Mouse (Mus musculus): ENCODE measurements at regions not wholly inside any gene's neighbourhood (a gene's known extent, or its start where the extent isn't known, plus 50 kb on each side); places are given as distances from the start of the nearest gene placed in this dataset.

- Histone ChIP-seq H3K4me3 (no peak overlapping the region), H3K4me1 (ENCODE audit: control insufficient read depth, insufficient read depth, low read length) (no peaks in the 10 kb centered on the region), H3K27ac (no peak overlapping the region), H3K9ac (ENCODE audit: low read depth, low read length) (no peak overlapping the region), H3K36me3 (ENCODE audit: control insufficient read depth, insufficient read depth, low read length) (no peaks in the 10 kb centered on the region), H3K79me2 (replicated peaks; ENCODE audit: control insufficient read depth, insufficient read depth, low read length) (no peaks in the 10 kb centered on the region), H3K27me3 (ENCODE audit: control insufficient read depth, insufficient read depth, low read length) (no peaks in the 10 kb centered on the region)
- 90% methylated on average over 8 of the region's 8 CpGs for WGBS
- TF ChIP-seq EP300 (IDR thresholded peaks at IDR 0.05; ENCODE audit: insufficient read depth, low read depth, low read length) (no peak), CTCF (IDR thresholded peaks at IDR 0.05) (no peak), POLR2A (IDR thresholded peaks at IDR 0.05; ENCODE audit: insufficient read depth, low read depth, low read length) (no peak)
- intact Hi-C loops (cut with DNase I): no loop called here
- no peak for DNase-seq
Observed at GRCm38 (mm10) chr9:13987486-13987885, 160.0 kb downstream of the Fam76b start.

- H3K27ac ChIP-seq: no peak overlapping the region
- intact Hi-C loops (cut with DNase I): no loop called here
- H3K4me1 ChIP-seq (ENCODE audit: control insufficient read depth, insufficient read depth, low read length): no peaks in the 10 kb centered on the region
- no peaks in the 10 kb centered on the region for H3K27me3 ChIP-seq (ENCODE audit: control insufficient read depth, insufficient read depth, low read length)
- no peak overlapping the region for H3K9ac ChIP-seq (ENCODE audit: low read depth, low read length)
- WGBS: 39% methylated on average over 4 of the region's 4 CpGs
- H3K79me2 ChIP-seq (replicated peaks; ENCODE audit: control insufficient read depth, insufficient read depth, low read length): no peaks in the 10 kb centered on the region
- H3K4me3 ChIP-seq: no peak overlapping the region
- H3K36me3 ChIP-seq (ENCODE audit: control insufficient read depth, insufficient read depth, low read length): no peaks in the 10 kb centered on the region
- TF ChIP-seq EP300 (IDR thresholded peaks at IDR 0.05; ENCODE audit: insufficient read depth, low read depth, low read length): no peak
- no peak for TF ChIP-seq POLR2A (IDR thresholded peaks at IDR 0.05; ENCODE audit: insufficient read depth, low read depth, low read length)
- TF ChIP-seq CTCF (IDR thresholded peaks at IDR 0.05): no peak
- peak in 1 of 2 experiments; percentile 14 for DNase-seq
Observed at GRCm38 (mm10) chr9:13988901-13989300, 161.4 kb downstream of the Fam76b start.

GRCm38 (mm10) chr9:13990960-13991359 is 163.4 kb downstream of the Fam76b start:
- Histone ChIP-seq H3K4me3 (no peak overlapping the region), H3K36me3 (ENCODE audit: control insufficient read depth, insufficient read depth, low read length) (no peaks in the 10 kb centered on the region), H3K79me2 (replicated peaks; ENCODE audit: control insufficient read depth, insufficient read depth, low read length) (no peaks in the 10 kb centered on the region), H3K27me3 (ENCODE audit: control insufficient read depth, insufficient read depth, low read length) (no peaks in the 10 kb centered on the region), H3K4me1 (ENCODE audit: control insufficient read depth, insufficient read depth, low read length) (no peaks in the 10 kb centered on the region), H3K27ac (no peak overlapping the region), H3K9ac (ENCODE audit: low read depth, low read length) (no peak overlapping the region)
- no peak for TF ChIP-seq POLR2A (IDR thresholded peaks at IDR 0.05; ENCODE audit: insufficient read depth, low read depth, low read length)
- intact Hi-C loops (cut with DNase I): no loop called here
- WGBS: 72% methylated on average over 7 of the region's 7 CpGs
- DNase-seq: no peak

- no peak overlapping the region for H3K4me3 ChIP-seq
- no peaks in the 10 kb centered on the region for H3K79me2 ChIP-seq (replicated peaks; ENCODE audit: control insufficient read depth, insufficient read depth, low read length)
- intact Hi-C loops (cut with DNase I): no loop called here
- H3K27me3 ChIP-seq (ENCODE audit: control insufficient read depth, insufficient read depth, low read length): no peaks in the 10 kb centered on the region
- TF ChIP-seq CTCF (IDR thresholded peaks at IDR 0.05) (no peak), EP300 (IDR thresholded peaks at IDR 0.05; ENCODE audit: insufficient read depth, low read depth, low read length) (no peak), POLR2A (IDR thresholded peaks at IDR 0.05; ENCODE audit: insufficient read depth, low read depth, low read length) (no peak)
- no peak for DNase-seq
- 87% methylated on average over 6 of the region's 6 CpGs for WGBS
- H3K9ac ChIP-seq (ENCODE audit: low read depth, low read length): no peak overlapping the region
- H3K4me1 ChIP-seq (ENCODE audit: control insufficient read depth, insufficient read depth, low read length): no peaks in the 10 kb centered on the region
- no peaks in the 10 kb centered on the region for H3K36me3 ChIP-seq (ENCODE audit: control insufficient read depth, insufficient read depth, low read length)
- H3K27ac ChIP-seq: no peak overlapping the region
Observed at GRCm38 (mm10) chr9:13992728-13993127, 165.2 kb downstream of the Fam76b start.

GRCm38 (mm10) chr9:13999358-13999757 is 171.8 kb downstream of the Fam76b start:
- Histone ChIP-seq H3K27ac (no peak overlapping the region), H3K4me1 (ENCODE audit: control insufficient read depth, insufficient read depth, low read length) (no peaks in the 10 kb centered on the region), H3K36me3 (ENCODE audit: control insufficient read depth, insufficient read depth, low read length) (no peaks in the 10 kb centered on the region), H3K27me3 (ENCODE audit: control insufficient read depth, insufficient read depth, low read length) (no peaks in the 10 kb centered on the region), H3K4me3 (no peak overlapping the region), H3K79me2 (replicated peaks; ENCODE audit: control insufficient read depth, insufficient read depth, low read length) (no peaks in the 10 kb centered on the region), H3K9ac (ENCODE audit: low read depth, low read length) (no peak overlapping the region)
- 77% methylated on average over 4 of the region's 4 CpGs for WGBS
- TF ChIP-seq CTCF (IDR thresholded peaks at IDR 0.05): no peak
- intact Hi-C loops (cut with DNase I): no loop called here
- DNase-seq: no peak

- WGBS: 79% methylated on average over 7 of the region's 7 CpGs
- TF ChIP-seq CTCF (IDR thresholded peaks at IDR 0.05) (peak; percentile 39), POLR2A (IDR thresholded peaks at IDR 0.05; ENCODE audit: insufficient read depth, low read depth, low read length) (no peak)
- Histone ChIP-seq H3K9ac (ENCODE audit: low read depth, low read length) (no peak overlapping the region), H3K4me1 (ENCODE audit: control insufficient read depth, insufficient read depth, low read length) (no peaks in the 10 kb centered on the region), H3K4me3 (no peak overlapping the region), H3K79me2 (replicated peaks; ENCODE audit: control insufficient read depth, insufficient read depth, low read length) (no peaks in the 10 kb centered on the region), H3K27ac (no peak overlapping the region), H3K27me3 (ENCODE audit: control insufficient read depth, insufficient read depth, low read length) (no peaks in the 10 kb centered on the region), H3K36me3 (ENCODE audit: control insufficient read depth, insufficient read depth, low read length) (no peaks in the 10 kb centered on the region)
- DNase-seq: no peak
- intact Hi-C loops (cut with DNase I): no loop called here
Observed at GRCm38 (mm10) chr9:14001517-14001916, 174.0 kb downstream of the Fam76b start.

GRCm38 (mm10) chr9:14002236-14002635 is 174.7 kb downstream of the Fam76b start:
- Histone ChIP-seq H3K9ac (ENCODE audit: low read depth, low read length) (no peak overlapping the region), H3K4me3 (no peak overlapping the region), H3K27ac (no peak overlapping the region), H3K36me3 (ENCODE audit: control insufficient read depth, insufficient read depth, low read length) (no peaks in the 10 kb centered on the region), H3K4me1 (ENCODE audit: control insufficient read depth, insufficient read depth, low read length) (no peaks in the 10 kb centered on the region), H3K79me2 (replicated peaks; ENCODE audit: control insufficient read depth, insufficient read depth, low read length) (no peaks in the 10 kb centered on the region), H3K27me3 (ENCODE audit: control insufficient read depth, insufficient read depth, low read length) (no peaks in the 10 kb centered on the region)
- WGBS: 75% methylated on average over 2 of the region's 2 CpGs
- TF ChIP-seq EP300 (IDR thresholded peaks at IDR 0.05; ENCODE audit: insufficient read depth, low read depth, low read length) (no peak), POLR2A (IDR thresholded peaks at IDR 0.05; ENCODE audit: insufficient read depth, low read depth, low read length) (no peak), CTCF (IDR thresholded peaks at IDR 0.05) (no peak)
- DNase-seq: no peak
- intact Hi-C loops (cut with DNase I): no loop called here

All from heart, adult 2 months (tissue).